Mouse (Mus musculus): ENCODE data around the gene Olfr410. TPM values are rescaled to one million over a fixed set of nuclear protein-coding genes. Genes with fewer than 3 reads are reported as not detected.

The Olfr410 gene
- polyA plus RNA-seq (2015; fragmentation: Nextera tagmentation; extraction: Ambion mirVana) = not detected in 2 replicates

DNA sequence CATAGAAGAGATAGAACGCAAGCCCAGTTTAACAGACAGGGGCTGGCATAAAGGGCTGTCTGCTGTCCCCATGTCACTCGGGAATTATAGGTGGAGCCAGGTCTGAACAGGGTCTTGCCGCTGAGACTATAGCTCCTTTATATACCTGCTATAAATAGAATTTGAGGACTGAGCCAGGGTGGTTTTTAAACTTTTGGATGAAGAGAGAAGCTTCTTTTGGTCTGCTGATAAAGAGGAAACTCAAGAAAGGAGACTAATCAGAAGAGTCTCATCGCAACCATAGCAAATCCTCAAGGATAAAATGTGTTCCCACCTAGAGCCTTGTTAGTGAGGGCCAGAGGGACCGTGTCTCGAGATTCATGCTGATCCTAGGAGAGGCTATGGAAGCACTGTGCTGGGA is at the start of gene Olfr410:
Gene Olfr410 (minus strand): TSS at position 101 of the 400 bp plus-strand sequence.
- Histone ChIP-seq H3K4me2 (replicated peaks; ENCODE audit: low read depth, low read length) (no peak within 1 kb of the TSS), H3K27ac (ENCODE audit: low read length) (no peak within 1 kb of the TSS), H3K27me3 (replicated peaks; ENCODE audit: insufficient read depth, low read length) (no peaks in the 10 kb centered on the region), H3K36me3 (ENCODE audit: insufficient read depth, low read length) (no peaks in the 10 kb centered on the region), H3K9me3 (ENCODE audit: low read length) (no peaks in the 10 kb centered on the region), H3K9ac (replicated peaks; ENCODE audit: low read depth) (no peak within 1 kb of the TSS), H3K4me3 (ENCODE audit: low read depth, low read length) (no peak within 1 kb of the TSS), H3K4me1 (ENCODE audit: insufficient read depth, low read depth, low read length) (no peaks in the 10 kb centered on the region)
- 75% methylated on average over 6 of the region's 6 CpGs for WGBS
- no peak for TF ChIP-seq CTCF (IDR thresholded peaks at IDR 0.05)
- no peak for DNase-seq (ENCODE audit: low spot score)
- ATAC-seq = no peak

DNA sequence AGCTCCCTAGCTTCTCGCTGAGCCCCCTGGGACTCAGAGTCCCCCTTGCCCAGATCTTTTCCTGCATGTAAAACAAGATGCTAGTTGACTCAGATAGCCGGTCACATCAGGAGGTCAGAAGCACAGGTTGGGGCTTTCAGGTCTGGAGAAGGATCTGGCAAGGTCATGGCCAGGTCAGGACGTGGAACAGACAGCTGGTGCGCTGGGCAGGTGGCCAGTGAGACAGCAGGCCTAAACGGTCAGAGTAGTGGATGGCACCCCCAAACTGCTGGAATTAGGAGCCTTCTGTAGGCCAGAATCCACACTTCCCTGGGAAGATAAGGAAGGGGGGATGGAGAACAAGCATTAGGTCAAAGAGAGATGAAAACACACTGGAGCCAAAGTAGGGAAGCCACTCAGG is 49.4 kb upstream of the Olfr410 start:
- H3K27ac ChIP-seq (ENCODE audit: low read length) = no peak overlapping the region
- no peaks in the 10 kb centered on the region for H3K27me3 ChIP-seq (replicated peaks; ENCODE audit: insufficient read depth, low read length)
- H3K9ac ChIP-seq (replicated peaks; ENCODE audit: low read depth) = no peak overlapping the region
- H3K4me1 ChIP-seq (ENCODE audit: insufficient read depth, low read depth, low read length) = no peaks in the 10 kb centered on the region
- DNase-seq (ENCODE audit: low spot score) (no peak), ATAC-seq (no peak)
- no peaks in the 10 kb centered on the region for H3K9me3 ChIP-seq (ENCODE audit: low read length)
- 69% methylated on average over 5 of the region's 5 CpGs for WGBS
- no peak overlapping the region for H3K4me3 ChIP-seq (ENCODE audit: low read depth, low read length)
- no peak overlapping the region for H3K4me2 ChIP-seq (replicated peaks; ENCODE audit: low read depth, low read length)
- H3K36me3 ChIP-seq (ENCODE audit: insufficient read depth, low read length) = no peaks in the 10 kb centered on the region
- no peak for TF ChIP-seq EP300 (IDR thresholded peaks at IDR 0.05)
- TF ChIP-seq CTCF (IDR thresholded peaks at IDR 0.05) = no peak

DNA sequence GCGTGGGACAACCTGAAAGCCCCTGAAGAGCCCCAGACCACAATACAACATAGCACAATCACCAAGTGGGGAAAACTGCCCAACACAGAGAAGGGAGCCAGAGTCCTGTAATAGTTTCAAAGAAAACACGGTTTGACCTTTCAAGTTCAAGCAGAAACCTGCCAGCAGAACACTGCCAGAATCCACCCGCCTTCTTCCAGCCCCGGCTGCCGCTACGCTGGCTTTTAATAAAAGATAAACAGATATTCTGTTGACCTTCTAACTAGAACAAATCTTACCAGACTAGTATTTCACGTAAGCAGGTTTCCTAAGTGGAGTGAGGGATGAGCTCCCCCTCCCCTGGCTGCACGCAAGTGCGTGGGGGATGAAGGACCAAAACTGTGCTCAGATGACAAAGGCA is 47.8 kb upstream of the Olfr410 start:
- H3K4me1 ChIP-seq (ENCODE audit: insufficient read depth, low read depth, low read length) = no peaks in the 10 kb centered on the region
- H3K4me3 ChIP-seq (ENCODE audit: low read depth, low read length) = no peak overlapping the region
- no peak overlapping the region for H3K9ac ChIP-seq (replicated peaks; ENCODE audit: low read depth)
- DNase-seq (ENCODE audit: low spot score) (no peak), ATAC-seq (no peak)
- H3K36me3 ChIP-seq (ENCODE audit: insufficient read depth, low read length) = no peaks in the 10 kb centered on the region
- H3K4me2 ChIP-seq (replicated peaks; ENCODE audit: low read depth, low read length) = no peak overlapping the region
- no peak overlapping the region for H3K27ac ChIP-seq (ENCODE audit: low read length)
- no peaks in the 10 kb centered on the region for H3K27me3 ChIP-seq (replicated peaks; ENCODE audit: insufficient read depth, low read length)
- H3K9me3 ChIP-seq (ENCODE audit: low read length) = no peaks in the 10 kb centered on the region
- WGBS = 43% methylated on average over 9 of the region's 9 CpGs
- TF ChIP-seq CTCF (IDR thresholded peaks at IDR 0.05) = no peak
- TF ChIP-seq EP300 (IDR thresholded peaks at IDR 0.05) = no peak

GRCm38 (mm10) chr11:74379166-74379873 is 41.5 kb upstream of the Olfr410 start:
- H3K9me3 ChIP-seq (ENCODE audit: low read length) = no peaks in the 10 kb centered on the region
- H3K27ac ChIP-seq (ENCODE audit: low read length) = no peak overlapping the region
- H3K36me3 ChIP-seq (ENCODE audit: insufficient read depth, low read length) = no peaks in the 10 kb centered on the region
- H3K4me1 ChIP-seq (ENCODE audit: insufficient read depth, low read depth, low read length) = no peaks in the 10 kb centered on the region
- ATAC-seq (no peak), DNase-seq (ENCODE audit: low spot score) (no peak)
- no peak overlapping the region for H3K4me3 ChIP-seq (ENCODE audit: low read depth, low read length)
- H3K9ac ChIP-seq (replicated peaks; ENCODE audit: low read depth) = no peak overlapping the region
- 34% methylated on average over 4 of the region's 4 CpGs for WGBS
- H3K27me3 ChIP-seq (replicated peaks; ENCODE audit: insufficient read depth, low read length) = no peaks in the 10 kb centered on the region
- TF ChIP-seq CTCF (IDR thresholded peaks at IDR 0.05) (no peak), EP300 (IDR thresholded peaks at IDR 0.05) (no peak)
- H3K4me2 ChIP-seq (replicated peaks; ENCODE audit: low read depth, low read length) = no peak overlapping the region

DNA sequence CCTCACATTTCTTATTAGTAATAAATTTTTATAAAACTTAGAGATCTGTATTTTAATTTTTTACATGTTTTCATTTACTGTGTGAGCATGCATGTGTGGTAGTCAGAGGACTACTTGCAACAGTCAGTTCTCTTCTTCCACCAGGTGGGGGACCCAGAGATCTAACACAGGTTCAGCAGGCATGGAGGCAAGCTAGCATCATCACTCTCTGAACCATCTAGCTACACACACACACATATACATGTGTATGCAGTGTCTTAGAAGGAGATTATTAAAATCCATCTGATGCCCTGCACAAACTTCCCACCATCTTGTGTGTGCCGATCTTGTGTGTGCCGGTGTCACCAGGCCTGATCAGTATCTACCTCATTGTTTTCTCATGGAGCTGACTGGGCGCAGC is 39.0 kb upstream of the Olfr410 start:
- no peak overlapping the region for H3K4me3 ChIP-seq (ENCODE audit: low read depth, low read length)
- ATAC-seq (no peak), DNase-seq (ENCODE audit: low spot score) (peak; percentile 65)
- no peaks in the 10 kb centered on the region for H3K27me3 ChIP-seq (replicated peaks; ENCODE audit: insufficient read depth, low read length)
- 74% methylated on average over 3 of the region's 3 CpGs for WGBS
- H3K27ac ChIP-seq (ENCODE audit: low read length) = no peak overlapping the region
- no peak overlapping the region for H3K9ac ChIP-seq (replicated peaks; ENCODE audit: low read depth)
- H3K36me3 ChIP-seq (ENCODE audit: insufficient read depth, low read length) = no peaks in the 10 kb centered on the region
- H3K4me1 ChIP-seq (ENCODE audit: insufficient read depth, low read depth, low read length) = no peaks in the 10 kb centered on the region
- H3K9me3 ChIP-seq (ENCODE audit: low read length) = no peaks in the 10 kb centered on the region
- TF ChIP-seq CTCF (IDR thresholded peaks at IDR 0.05) = peak; percentile 78
- no peak for TF ChIP-seq EP300 (IDR thresholded peaks at IDR 0.05)
- no peak overlapping the region for H3K4me2 ChIP-seq (replicated peaks; ENCODE audit: low read depth, low read length)

DNA sequence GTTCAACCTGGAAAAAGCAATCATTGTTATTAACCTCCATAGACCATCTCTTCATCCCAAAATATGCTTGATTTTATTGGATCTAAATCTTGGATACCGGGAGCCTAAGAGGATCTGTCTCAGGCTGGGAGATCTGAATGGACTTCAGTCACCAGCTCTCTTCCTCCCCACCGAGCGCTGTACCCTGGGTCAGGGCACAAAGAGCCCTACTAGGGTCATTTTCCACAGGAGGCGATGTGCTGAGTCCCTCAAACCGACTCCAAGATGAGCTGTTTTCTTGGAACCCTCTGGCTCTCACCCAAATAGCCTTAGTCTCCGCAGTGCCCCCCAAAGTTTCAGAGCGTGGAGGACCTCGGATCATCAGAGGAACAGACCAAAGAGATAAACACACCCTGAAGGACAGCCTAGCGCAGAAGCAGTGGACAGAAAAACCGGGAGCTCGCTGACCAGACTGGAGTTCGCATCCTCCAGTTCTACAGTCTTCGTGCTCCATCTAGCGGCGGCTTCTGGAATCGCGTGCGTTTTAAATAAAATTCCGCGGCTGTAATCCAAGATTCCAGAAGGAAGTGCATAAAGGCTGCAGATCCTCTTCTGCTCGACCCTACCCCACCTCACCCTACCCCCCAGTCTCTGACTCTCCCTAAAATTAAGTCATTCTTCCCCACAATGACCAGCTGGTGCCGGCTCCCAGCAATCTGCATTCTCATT is 33.7 kb upstream of the Olfr410 start:
- no peak overlapping the region for H3K27ac ChIP-seq (ENCODE audit: low read length)
- TF ChIP-seq EP300 (IDR thresholded peaks at IDR 0.05) = no peak
- TF ChIP-seq CTCF (IDR thresholded peaks at IDR 0.05) = peak; percentile 84
- no peaks in the 10 kb centered on the region for H3K36me3 ChIP-seq (ENCODE audit: insufficient read depth, low read length)
- H3K9ac ChIP-seq (replicated peaks; ENCODE audit: low read depth) = no peak overlapping the region
- DNase-seq (ENCODE audit: low spot score) (peak; percentile 61), ATAC-seq (0 out of 2 replicates have a peak, but pooled peaks have one; percentile 16)
- H3K4me3 ChIP-seq (ENCODE audit: low read depth, low read length) = no peak overlapping the region
- H3K9me3 ChIP-seq (ENCODE audit: low read length) = no peaks in the 10 kb centered on the region
- H3K4me1 ChIP-seq (ENCODE audit: insufficient read depth, low read depth, low read length) = no peaks in the 10 kb centered on the region
- no peaks in the 10 kb centered on the region for H3K27me3 ChIP-seq (replicated peaks; ENCODE audit: insufficient read depth, low read length)
- no peak overlapping the region for H3K4me2 ChIP-seq (replicated peaks; ENCODE audit: low read depth, low read length)
- 11% methylated on average over 22 of the region's 22 CpGs for WGBS
